Mouse (Mus musculus) gastrocnemius, adult 8-10 months (tissue): Measurements from ENCODE around the gene Izumo1r. TPM values are rescaled to one million over a fixed set of nuclear protein-coding genes. Genes with fewer than 3 reads are reported as not detected.

Experiments used
- DNase-seq, 2 experiments: peaks; one replicate each; pipeline ENCODE4 v3.0.0; 2022; ENCODE audit warnings: low spot score in 2 of 2
- total RNA-seq, 4 experiments: library from RNA; stranded (reverse); gene quantifications; 2 replicates each; pipeline ENCODE4 v1.2.4; 2022

The Izumo1r gene
- total RNA-seq, 4 experiments from 2014 or later = not detected

GRCm38 (mm10) chr9:14868326-14868725 is 35.4 kb downstream of the Izumo1r start:
- no peak for DNase-seq

GRCm38 (mm10) chr9:14866957-14867356 is 36.8 kb downstream of the Izumo1r start:
- DNase-seq = no peak

DNA sequence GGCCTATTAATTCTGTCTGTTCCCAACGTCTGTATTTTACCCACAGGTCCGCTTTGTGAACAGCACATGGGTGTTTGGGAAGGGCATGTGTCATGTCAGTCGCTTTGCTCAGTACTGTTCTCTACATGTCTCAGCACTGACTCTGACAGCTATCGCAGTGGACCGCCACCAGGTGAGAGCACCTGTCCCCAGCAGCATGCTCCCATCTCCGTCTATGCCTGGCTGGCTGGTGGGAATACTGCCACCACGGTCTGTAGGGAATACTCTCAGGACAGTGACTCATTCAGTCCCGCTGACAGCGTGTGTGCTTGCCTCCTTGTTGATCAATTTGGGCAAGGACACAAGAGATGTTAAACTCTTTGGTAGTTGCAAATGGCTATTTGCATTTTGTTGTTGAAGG is 39.0 kb downstream of the Izumo1r start:
- no peak for DNase-seq

GRCm38 (mm10) chr9:14863126-14863525 is 40.6 kb downstream of the Izumo1r start:
- DNase-seq = no peak

- DNase-seq = no peak
These were observed 43.7 kb downstream of the Izumo1r start, which contains the start of gene Gpr83 for GRCm38 (mm10) chr9:14859868-14860639. TSS of gene Gpr83 (plus strand) at chr9:14860210.

GRCm38 (mm10) chr9:14858782-14859181 is 45.0 kb downstream of the Izumo1r start:
- DNase-seq = no peak

DNA sequence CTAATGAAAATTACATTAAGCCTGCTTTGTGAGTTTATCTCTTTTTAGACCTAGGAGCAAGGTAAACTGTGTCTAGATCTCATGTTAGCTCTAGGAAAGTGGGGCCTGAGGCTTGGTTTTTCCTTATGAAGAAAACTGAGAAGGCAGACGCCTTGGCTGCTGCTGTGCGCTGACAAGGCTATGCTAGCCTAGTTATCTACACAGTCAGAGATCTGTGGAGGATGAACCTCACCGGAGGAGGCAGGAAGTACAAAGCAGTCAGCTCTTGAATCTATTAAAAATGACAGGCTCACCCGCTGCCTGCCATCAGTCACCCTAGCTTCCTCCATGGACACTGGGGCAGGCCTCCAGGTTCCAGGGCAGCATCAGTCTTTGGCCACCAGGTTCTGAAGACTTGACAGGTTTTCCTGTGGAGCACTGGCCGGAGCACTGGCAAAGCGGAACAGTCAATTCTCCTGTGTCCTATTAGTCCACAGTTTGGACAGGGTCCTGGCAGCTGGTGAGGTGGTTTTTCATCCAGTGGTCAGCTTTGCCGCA is 45.5 kb downstream of the Izumo1r start:
- no peak for DNase-seq

DNA sequence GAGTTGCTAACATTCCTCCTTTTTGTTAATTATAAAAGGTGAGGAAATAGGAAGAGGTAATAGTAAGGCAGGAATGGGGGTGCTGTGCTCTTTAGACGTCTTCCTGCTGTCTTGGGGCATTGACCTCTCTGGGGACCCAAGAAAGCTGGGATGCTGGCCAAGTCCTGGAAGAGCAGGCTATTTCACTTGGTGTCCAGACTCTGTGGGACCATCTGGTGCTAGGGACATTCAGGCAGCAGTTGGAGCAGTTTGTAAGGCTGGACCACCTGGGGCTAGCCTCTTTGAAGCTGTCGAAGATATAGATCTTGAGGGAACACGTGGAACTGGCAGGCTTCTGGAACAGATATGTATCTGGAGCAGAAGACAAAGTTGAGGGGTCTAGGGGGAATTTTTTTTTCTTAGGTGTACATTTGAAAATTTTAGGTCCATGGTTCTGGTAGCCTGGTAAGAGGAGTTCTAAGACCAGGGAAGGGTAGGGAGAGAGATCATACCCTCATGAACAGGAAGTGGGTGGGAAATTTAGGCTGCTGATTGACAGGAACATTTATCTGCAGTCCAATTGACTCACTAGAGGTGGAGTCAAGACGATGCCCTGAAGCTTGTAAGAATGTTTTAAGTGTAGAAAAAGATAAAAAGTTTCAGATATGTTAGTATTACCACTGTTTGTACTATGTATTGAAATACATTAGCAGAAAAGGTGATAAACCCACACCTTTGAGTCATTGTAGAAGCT is 46.7 kb downstream of the Izumo1r start:
- no peak for DNase-seq

GRCm38 (mm10) chr9:14854585-14854984 is 49.2 kb downstream of the Izumo1r start:
- DNase-seq = no peak

DNA sequence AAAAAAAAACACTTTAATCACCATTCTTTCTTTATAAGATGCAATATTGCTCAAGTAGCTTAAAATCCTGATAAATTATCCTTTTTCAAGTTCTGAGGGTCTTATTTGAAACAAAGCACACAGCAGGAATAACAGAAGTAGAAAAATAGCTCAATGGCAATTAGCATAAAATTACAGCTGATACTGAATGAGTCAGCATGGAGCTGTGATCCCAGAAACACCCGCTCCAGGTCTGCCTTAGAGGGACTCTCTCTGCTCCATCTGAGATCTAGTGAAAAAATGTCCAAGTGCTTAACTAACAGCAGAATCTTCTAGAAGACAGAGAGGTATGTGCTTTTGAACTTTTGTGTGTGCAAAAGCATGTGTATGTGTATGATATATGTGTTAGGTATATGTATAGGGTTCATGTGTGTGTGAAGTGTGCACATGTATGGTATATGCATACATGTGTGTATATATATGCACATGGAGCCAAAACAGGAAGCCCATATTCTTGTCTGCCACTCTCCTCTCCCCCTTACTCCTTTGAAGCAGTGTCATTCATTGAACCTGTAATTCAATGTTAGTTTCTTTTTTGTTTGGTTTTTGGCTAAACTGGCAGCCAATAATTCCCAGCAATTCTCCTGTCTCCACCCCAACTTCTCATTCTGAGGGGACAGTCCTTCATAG is 55.3 kb downstream of the Izumo1r start:
- DNase-seq = no peak

- DNase-seq = no peak
These were observed 57.3 kb downstream of the Izumo1r start for GRCm38 (mm10) chr9:14846428-14846827.

- DNase-seq = no peak
These were observed 59.8 kb downstream of the Izumo1r start for GRCm38 (mm10) chr9:14843901-14844300.

DNA sequence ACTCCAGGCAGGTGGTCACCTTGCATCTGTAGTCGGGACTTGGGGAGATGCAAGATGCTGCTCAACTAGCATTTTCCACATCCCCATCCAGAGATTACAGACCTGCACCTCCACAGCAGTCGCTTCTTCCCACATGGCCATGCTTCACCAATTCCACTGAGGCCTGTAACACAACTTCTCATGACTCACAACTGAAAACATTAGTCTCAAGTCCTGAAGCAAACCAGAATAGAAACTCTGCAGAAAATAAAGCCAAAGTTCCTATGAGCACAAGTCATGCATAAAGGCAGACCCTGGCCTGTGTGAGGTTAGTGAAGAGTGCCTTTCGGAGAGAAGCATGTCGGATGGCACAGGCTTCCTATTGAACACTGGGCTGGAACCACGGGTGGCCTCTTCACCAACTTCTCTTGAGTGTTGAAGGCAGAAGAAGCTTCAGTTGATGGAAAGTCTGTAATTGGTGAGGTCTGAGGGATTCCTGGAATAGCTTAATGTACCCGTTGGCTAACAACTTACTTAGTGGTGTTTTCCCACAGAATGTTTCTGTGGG is 60.4 kb downstream of the Izumo1r start:
- DNase-seq = no peak

- DNase-seq = no peak
These were observed 61.6 kb downstream of the Izumo1r start for GRCm38 (mm10) chr9:14841878-14842761.

- DNase-seq = no peak
These were observed 63.8 kb downstream of the Izumo1r start for GRCm38 (mm10) chr9:14839970-14840369.

GRCm38 (mm10) chr9:14839527-14839926 is 64.2 kb downstream of the Izumo1r start:
- DNase-seq = no peak
